In the genomic region with DNA sequence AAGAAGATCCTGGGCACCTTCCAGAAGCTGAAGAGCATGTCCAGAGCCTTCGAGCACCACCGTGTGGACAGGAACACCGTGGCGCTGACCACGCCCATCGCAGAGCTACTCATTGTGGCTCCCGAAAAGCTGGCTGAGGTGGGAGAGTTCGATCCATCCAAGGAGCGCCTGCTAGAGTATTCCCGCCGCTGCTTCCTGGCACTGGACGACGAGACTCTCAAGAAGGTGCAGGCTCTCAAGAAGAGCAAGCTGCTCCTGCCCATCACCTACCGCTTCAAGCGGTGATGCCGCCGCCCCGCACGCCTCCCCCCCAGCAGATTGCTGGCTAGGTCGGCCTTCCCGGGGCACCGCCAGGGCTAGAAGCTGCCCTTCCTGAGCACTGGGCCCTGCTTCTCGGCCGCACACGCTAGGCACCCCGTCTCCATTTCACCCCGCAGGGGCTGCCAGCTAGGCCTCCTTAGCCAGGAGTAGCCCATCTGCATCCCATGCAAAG, we compare ENCODE assay signal across 8 mouse cellular contexts. TPM values are rescaled to one million over a fixed set of nuclear protein-coding genes. Genes with fewer than 3 reads are reported as not detected.
DNase-seq lines count a peak whose midpoint lies in the region; ATAC-seq lines count a peak whose summit lies in the region.

No protein-coding gene starts in this region.

- intact Hi-C loops in left cerebral cortex, postnatal 10 days (cut with DNase I), result no loop called here

- WGBS in hindbrain, embryonic 11.5 days, result 3% methylated on average over 26 of the region's 27 CpGs

- H3K27me3 ChIP-seq in hindbrain, embryonic 11.5 days (ENCODE audit: control insufficient read depth, insufficient read depth, low read length), result peaks cover 29% of the 10 kb centered on the region

- DNase-seq in ZHBTc4 (ENCODE audit: low read depth, low spot score), result peak; percentile 91
- peak; percentile 95 to 96 for DNase-seq in cerebellum, postnatal 10 days
- DNase-seq in frontal cortex, postnatal 10 days (ENCODE audit: low spot score in 2 of 2), result peak; percentile 74 to 78
- DNase-seq in hindbrain, embryonic 11.5 days (ENCODE audit: low spot score), result peak; percentile 81
- DNase-seq in left cerebral cortex, postnatal 10 days (ENCODE audit: extremely low spot score in 1 of 2, low spot score in 2 of 2), result peak; percentile 78 to 91
- DNase-seq in right cerebral cortex, adult 2 months (ENCODE audit: low spot score in 2 of 2), result peak; percentile 77 to 80
- DNase-seq in urinary bladder, postnatal 36 days (ENCODE audit: low spot score in 2 of 2), result peak; percentile 62 to 82

- peak; percentile 10; the same call in 1 of the 2 replicates for ATAC-seq in hindbrain, embryonic 11.5 days (ENCODE audit: low FRiP score)
- peak; percentile 36 for ATAC-seq in megakaryocyte, adult 5-6 weeks (ENCODE audit: poor library complexity, severe bottlenecking)

- H3K9ac ChIP-seq in hindbrain, embryonic 11.5 days (ENCODE audit: low read depth, low read length), result peak overlapping the region; percentile 94

- no peaks in the 10 kb centered on the region for H3K9me3 ChIP-seq in hindbrain, embryonic 11.5 days (ENCODE audit: control insufficient read depth, low read length)

- peak overlapping the region; percentile 98 for H3K27ac ChIP-seq in hindbrain, embryonic 11.5 days (ENCODE audit: low read depth, low read length)

- H3K4me2 ChIP-seq in hindbrain, embryonic 11.5 days (replicated peaks; ENCODE audit: low read depth, low read length), result peak overlapping the region; percentile 47

- H3K4me1 ChIP-seq in hindbrain, embryonic 11.5 days (replicated peaks; ENCODE audit: control insufficient read depth, insufficient read depth, low read length), result peaks cover 8% of the 10 kb centered on the region; the same call in 1 of the 2 replicates

- peak overlapping the region; percentile 79 for H3K4me3 ChIP-seq in hindbrain, embryonic 11.5 days (ENCODE audit: low read depth, low read length)

- no peaks in the 10 kb centered on the region for H3K36me3 ChIP-seq in hindbrain, embryonic 11.5 days (ENCODE audit: control insufficient read depth, insufficient read depth, low read length)

RNA-seq across cellular contexts. Expression of gene U2af2, which starts 1.7 kb away (rescaled TPM):
- 161 and 162 TPM in 2 replicates for polyA plus RNA-seq in hindbrain, embryonic 11.5 days (2014; fragmentation: Nextera tagmentation; extraction: Ambion mirVana)
- 100 to 1,000 TPM; 170 to 172 TPM for total RNA-seq in left cerebral cortex, postnatal 10 days (2021)
- total RNA-seq in megakaryocyte, adult 5-6 weeks (2015), result 68.6 and 71.0 TPM in 2 replicates
- 153 and 170 TPM in 2 replicates for total RNA-seq in megakaryocyte, adult 5-6 weeks (2017)

RNA-seq across cellular contexts. Expression of gene Zfp580, which starts 8.9 kb away (rescaled TPM):
- 32.4 and 37.5 TPM in 2 replicates for polyA plus RNA-seq in hindbrain, embryonic 11.5 days (2014; fragmentation: Nextera tagmentation; extraction: Ambion mirVana)
- 10 to 100 TPM; 68.9 to 71.0 TPM for total RNA-seq in left cerebral cortex, postnatal 10 days (2021)
- 0.25 and 1.6 TPM in 2 replicates for total RNA-seq in megakaryocyte, adult 5-6 weeks (2015)
- not detected in 2 replicates for total RNA-seq in megakaryocyte, adult 5-6 weeks (2017)

RNA-seq across cellular contexts. Expression of gene Epn1, which starts 19.8 kb away (rescaled TPM):
- polyA plus RNA-seq in hindbrain, embryonic 11.5 days (2014; fragmentation: Nextera tagmentation; extraction: Ambion mirVana), result 54.2 and 55.3 TPM in 2 replicates
- total RNA-seq in left cerebral cortex, postnatal 10 days (2021), result 100 to 1,000 TPM; 387 to 408 TPM
- total RNA-seq in megakaryocyte, adult 5-6 weeks (2015), result 74.6 and 79.4 TPM in 2 replicates
- 76.4 and 88.9 TPM in 2 replicates for total RNA-seq in megakaryocyte, adult 5-6 weeks (2017)

RNA-seq across cellular contexts. Expression of gene Zfp784, which starts 22.0 kb away (rescaled TPM):
- 3.1 and 4.3 TPM in 2 replicates for polyA plus RNA-seq in hindbrain, embryonic 11.5 days (2014; fragmentation: Nextera tagmentation; extraction: Ambion mirVana)
- 1 to 10 TPM; 4.1 to 4.8 TPM for total RNA-seq in left cerebral cortex, postnatal 10 days (2021)
- total RNA-seq in megakaryocyte, adult 5-6 weeks (2015), result 2.5 and 3.2 TPM in 2 replicates
- 1.7 TPM in 2 replicates for total RNA-seq in megakaryocyte, adult 5-6 weeks (2017)

RNA-seq across cellular contexts. Expression of gene 4632433K11Rik, which starts 26.4 kb away (rescaled TPM):
- not detected in 2 replicates for polyA plus RNA-seq in hindbrain, embryonic 11.5 days (2014; fragmentation: Nextera tagmentation; extraction: Ambion mirVana)
- not detected for total RNA-seq in left cerebral cortex, postnatal 10 days (2021)
- total RNA-seq in megakaryocyte, adult 5-6 weeks (2015), result 0.62 TPM in 1 of 2 replicates, not detected in the other
- 0.81 TPM in 1 of 2 replicates, not detected in the other for total RNA-seq in megakaryocyte, adult 5-6 weeks (2017)

Comparison
In these comparisons a context has a peak if more than half of its experiments do, and no peak if none do; other contexts are left out.
1. Peak in every context shown above with its lines: DNase-seq, ATAC-seq, H3K4me3 ChIP-seq and H3K27ac ChIP-seq.
2. RNA of gene Zfp580, which starts 8.9 kb away (total RNA-seq): 68.9 to 71.0 TPM in left cerebral cortex, postnatal 10 days; 0.25 to 1.6 TPM in megakaryocyte, adult 5-6 weeks; every median in the first group is over 10 times any median in the second.
3. RNA of gene Epn1, which starts 19.8 kb away (total RNA-seq): 387 to 408 TPM in left cerebral cortex, postnatal 10 days; 74.6 to 88.9 TPM in megakaryocyte, adult 5-6 weeks; every median in the first group is over 4 times any median in the second.